Mouse (Mus musculus): ENCODE results near the gene Eva1a. TPM values are rescaled to one million over a fixed set of nuclear protein-coding genes. Genes with fewer than 3 reads are reported as not detected.

Gene Eva1a
- 1 to 10 TPM; 2.0 to 2.1 TPM for total RNA-seq (2021)
- long read RNA-seq, experiment 1, partial matches to known transcripts, result 0 of 3 reads
- long read RNA-seq, experiment 1, other reads (novel, unspliced or antisense), result 1 of 3 reads
- long read RNA-seq, experiment 2, partial matches to known transcripts, result 0 of 4 reads
- long read RNA-seq, experiment 2, other reads (novel, unspliced or antisense), result 0 of 4 reads

DNA sequence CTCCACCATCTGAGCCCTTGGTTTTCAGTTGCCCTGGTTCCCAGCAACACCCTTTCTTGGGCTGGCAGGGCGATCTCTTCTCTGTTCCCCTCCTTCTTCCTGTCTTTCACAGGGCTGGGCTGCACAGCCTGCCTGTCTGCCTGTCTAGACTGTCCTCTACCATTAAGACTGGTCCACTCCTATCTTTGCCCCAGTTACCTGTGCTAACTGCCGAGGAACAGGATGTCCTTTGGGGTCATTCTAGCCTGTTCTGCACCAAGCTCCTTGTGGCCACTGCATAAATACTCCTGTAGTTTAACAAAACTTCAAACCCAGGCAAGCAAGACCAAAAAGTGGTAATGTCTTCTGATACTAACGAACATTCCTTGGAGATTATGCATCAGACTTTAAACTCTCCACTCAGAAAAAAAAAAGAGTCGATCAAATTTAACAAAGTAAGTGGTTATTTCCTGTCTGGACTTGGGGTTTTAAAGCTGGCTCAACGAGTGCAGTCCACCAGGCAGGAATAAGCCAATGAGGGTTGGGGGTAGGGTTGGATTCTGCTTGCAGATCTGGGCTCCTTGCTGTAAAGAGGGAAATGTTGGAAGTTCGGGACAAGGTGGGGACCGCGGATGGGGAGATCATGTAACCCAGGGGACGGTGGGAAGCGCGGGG is at the start of gene Eva1a:
TSS of gene Eva1a (plus strand) at position 210 of the 654 bp plus-strand sequence.
- DNase-seq, result no peak

DNA sequence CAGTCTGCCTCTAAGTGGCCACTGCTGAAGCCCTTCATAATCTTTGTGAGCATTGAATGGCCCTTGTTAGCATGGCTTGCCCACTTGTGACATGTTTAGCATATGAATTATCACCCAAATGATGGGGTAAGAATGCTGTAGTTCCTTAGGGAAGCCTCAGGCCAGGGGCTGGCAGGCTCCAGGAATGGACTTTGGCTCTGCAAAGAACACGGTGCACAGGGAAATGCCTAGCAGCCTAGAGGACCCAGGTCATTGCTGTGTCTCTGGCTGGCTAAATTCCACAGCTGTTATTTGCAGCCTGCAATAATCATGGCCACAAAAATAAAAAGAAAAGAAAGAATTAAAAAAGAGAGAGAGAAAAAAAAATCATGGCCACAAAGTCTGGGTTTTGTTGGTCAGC is 28.5 kb upstream of the Eva1a start:
- no peak for DNase-seq

DNA sequence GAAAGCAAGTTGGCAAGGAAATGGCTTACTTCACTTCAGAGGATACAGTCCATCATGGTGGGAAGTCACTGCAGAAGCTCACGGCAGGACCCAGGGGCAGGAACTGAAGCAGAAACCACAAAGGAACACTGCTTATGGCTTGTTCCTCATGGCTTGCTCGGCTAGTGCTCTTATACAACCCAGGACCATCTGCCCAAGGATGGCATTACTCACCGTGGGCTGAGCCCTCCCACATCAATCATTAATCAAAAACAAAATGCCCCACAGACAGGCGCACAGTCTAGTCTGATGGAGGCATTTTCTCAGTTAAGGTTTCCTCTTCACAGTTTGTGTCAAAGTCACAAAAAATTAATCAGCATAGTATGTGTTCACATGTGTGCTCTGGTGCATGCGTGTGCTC is 19.8 kb upstream of the Eva1a start:
- no peak for DNase-seq

DNA sequence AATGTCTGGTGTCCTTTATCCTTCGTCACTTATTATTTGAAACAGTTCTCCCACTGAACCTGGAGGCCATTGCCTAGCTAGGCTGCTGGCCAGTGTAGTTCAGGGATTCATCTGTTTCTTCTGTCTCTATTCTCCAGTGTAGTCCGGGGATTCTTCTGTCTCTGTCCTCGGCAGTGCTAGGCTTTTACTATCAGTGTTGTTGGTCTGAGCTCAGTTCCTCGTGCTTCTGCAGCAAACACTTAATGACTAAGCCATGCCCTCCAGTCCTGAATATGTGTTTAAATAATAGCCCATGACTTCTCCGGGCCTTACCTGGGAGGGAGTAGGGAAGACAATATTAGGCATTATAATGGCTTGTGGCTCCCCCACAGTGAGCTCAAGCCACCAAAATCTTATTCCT is 19.3 kb upstream of the Eva1a start:
- DNase-seq, result no peak

DNA sequence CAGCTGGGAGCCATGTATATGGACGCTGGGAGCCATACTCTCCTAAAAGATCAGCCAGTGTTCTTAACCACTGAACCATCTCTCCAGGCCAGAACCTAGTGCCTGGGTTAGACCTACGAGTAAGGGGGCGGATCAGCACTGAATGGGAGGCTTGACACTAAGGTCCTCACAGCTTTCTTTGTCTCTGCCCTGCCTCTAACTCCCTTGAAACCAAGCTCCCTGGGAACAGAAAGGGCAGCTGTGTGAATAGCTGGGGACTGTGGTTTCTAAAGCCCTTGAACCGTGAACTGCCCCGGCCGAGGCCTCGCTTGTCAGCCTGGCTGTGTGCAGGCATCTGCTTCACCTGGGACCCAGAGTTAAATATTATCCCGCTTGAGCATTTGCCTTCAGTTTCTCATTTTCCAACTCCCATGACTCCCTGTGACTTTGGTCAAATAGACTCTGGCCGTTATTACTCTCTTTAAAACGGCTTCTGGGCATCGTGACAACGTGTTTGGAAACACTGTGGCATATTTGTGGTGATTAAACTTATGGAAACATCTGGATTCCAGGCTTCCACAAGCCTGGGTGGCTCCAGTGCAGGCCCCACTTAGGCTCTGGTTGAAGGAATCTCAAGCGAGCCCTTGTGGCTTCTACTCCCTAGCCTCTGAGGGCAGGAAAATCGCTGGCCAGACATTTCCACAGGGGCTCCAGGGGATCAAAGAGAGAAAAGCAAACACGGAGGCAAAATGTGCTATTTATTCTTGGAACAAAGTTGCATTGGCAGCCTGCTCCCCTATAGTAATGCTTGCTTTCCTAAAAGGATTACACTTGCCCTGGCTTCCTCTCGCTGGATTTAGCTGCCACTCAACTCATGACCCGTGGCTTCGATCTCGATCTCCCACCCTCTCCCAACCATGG is 11.0 kb upstream of the Eva1a start:
- peak; percentile 17 for DNase-seq

DNA sequence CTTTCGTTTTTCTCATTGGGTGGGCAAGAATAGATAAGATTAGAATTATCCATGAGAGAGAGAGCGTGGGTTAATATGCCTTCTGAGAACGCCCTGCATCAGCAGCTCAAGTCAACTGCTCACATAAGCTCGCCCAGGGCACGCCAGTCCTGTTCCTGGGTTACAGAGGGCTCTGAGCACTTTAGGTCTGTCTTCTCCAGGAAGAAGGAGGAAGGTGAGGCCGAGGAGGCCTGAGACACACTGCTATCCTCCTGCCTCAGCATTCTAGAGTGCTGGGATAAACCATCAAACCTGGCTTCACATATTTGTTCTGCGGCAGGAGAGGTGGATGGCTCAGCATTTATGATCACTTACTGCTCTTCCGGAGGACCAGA is 10.3 kb upstream of the Eva1a start:
- no peak for DNase-seq

DNA sequence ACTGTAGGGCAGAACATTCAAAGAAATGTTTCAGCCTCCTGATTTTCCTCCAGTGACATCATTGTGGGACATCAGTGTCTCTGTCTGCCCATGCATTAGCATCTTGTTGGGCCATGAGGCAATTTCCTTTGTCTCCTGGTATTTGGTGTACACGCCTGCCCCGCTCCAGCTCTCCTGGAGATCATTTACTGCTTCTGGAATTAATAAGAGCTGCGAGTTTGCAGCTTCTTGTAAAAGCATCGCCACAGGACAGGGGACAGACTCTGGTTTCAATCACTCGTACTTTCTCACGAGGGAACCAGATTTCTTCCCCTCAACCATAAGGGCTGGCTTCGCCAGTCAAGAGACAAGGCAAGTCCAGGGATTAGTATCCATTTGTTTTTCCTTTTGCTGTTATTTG is 3.6 kb upstream of the Eva1a start:
- no peak for DNase-seq

DNA sequence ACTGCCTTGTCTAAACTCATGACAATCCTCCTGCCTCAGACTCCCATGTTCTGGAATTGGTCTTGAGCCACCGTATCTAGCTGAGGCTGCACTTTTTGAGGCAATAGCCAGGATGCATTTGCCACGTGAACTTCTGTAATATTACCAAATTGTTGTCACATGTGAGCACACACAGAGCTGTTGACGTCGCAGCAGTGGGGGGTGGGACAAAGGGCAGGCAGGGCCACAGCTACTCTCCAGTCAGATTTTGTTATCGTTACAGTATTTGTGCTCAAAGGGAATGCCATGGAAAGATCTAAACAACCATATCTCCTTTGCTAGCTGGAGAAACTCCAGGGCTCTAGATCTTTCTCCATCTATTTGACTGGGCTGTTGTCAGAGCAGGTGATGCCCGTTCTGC is 1.6 kb upstream of the Eva1a start:
- no peak for DNase-seq

DNA sequence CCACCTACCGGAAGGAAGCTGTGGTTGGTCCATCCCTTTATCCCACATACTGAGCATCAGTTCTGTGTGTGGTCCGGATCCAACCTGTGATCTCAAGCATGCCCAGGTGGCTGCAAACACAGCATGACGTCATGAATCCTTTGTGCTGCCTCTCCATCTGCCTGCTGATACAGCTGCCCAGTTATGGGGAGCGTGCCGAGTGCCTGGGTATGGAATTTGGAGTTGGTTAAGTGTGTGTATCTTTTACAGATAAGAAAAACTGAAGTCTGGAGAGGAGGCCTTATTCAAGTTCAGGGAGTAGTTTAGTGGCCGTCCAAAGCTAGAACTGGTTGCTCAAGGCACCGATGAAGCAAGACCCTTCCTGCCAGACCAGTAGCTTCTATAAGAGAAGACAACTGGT is 875 bp upstream of the Eva1a start:
- DNase-seq, result no peak

DNA sequence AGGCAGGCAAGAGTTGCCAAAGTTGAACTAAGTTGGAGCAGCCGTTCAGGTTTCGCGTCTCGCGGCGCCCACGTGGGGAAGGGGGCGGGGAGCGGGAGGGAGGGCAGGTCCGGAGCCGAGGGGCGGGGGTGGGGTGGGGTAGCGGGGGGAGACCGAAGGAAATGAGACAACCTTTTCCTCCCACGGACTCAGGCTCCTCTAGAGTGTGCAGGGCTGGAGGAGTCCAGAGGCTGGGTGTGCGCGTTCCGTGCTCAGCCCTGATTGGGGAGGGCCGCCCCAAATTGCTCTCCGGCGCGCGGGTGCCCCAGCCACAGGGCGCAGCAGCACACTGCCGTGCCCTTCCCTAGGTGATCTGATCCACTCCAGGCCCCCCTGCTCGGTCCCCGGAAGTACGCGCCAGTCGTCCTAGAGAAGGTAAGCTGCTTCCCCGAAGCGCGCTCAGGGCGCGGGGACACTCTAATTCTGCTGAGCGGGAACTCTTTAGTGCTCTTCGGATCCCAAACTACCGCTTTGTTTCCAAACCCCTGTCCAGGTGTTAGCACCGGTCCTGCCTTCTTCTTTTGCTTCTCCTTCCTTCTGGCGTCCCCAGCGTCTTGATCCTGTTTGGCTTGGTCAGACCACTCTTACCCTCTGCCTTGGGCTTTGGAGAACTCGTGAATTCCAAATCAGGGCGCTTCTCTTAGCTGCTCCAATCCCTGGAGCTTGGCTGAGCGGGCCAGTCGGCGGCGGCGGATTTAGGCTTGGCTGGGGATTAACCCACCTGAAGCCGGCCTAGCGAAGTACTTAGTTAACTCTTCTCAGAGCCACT is 849 bp downstream of the Eva1a start:
- peak; percentile 27 for DNase-seq

DNA sequence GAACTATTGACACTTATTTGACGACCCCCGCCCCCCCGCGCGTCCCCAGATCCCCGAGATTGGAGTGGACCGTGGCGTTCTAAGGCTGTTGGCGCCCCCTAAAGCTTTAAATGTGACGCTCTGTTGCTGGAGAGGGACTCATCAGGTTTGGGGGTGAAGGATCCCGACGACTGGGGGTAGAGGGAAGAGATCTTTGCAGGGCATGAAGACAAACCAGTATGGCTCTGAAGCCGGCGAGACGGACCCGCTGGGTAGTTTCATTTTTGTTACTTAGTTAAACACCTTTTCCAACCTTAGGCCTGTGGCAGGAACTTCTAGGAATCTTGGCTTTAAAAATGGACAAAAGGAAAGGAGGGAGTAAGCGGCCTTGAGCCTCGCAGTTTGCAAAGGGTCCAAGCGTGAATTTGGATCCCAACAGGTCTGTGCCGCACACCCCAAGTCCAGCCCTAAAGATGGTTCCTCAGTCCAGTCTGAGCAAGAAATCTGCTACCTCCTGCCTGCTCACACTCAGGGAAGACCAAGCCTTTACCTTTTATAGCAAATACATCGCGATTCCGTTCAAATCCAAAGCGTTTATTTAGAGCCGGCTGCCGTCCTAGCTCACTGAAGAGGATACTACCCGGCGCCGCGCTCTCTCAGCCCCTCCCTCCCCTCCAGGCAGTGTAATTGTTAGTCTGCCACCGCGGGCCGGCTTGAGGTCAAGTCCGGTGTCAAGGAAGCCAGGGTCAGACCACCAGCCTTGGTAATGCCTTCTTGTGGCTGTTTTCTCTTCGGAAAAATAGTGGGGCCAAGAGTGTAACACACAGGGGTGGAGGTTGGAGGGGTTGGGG is 1.7 kb downstream of the Eva1a start:
- DNase-seq, result peak; percentile 23

DNA sequence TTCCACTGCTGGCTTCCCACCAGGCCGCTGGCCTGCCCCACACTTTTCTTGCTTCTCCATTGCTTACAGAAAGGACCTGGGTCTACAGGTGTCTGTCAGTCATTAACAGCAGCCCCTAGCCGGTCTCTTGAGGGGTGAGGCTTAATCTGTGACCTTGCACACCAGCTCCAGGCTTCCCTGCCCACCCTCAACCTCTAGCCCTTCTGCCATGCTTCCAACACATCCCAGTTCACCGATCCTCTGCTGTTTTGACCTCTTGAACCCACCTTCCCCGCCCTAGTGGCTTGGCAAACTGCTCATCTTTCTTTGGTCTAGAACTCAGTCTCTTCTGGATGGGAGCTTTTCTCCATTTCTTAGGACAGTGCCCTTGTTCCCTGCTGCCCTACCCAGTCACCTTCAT is 2.8 kb downstream of the Eva1a start:
- DNase-seq, result no peak

DNA sequence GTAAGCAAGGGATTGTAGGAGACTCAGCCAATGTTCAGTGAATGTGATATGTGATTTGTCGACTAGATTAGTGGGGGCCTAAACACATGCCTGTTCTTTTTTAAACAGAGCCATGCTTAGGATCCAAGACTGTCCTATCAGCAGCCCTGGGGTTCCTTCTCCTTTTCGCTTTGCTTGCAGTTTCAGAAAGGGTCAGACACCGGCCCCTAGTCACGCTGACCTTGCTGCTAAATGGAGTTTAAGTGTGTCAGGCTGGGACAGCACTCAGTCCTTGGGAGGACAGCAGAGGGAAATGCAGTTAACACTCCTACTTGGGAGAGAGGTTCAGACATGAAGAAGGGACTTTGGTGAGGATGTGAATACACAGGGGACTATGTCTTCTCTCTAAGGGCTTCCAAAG is 3.7 kb downstream of the Eva1a start:
- DNase-seq, result no peak

DNA sequence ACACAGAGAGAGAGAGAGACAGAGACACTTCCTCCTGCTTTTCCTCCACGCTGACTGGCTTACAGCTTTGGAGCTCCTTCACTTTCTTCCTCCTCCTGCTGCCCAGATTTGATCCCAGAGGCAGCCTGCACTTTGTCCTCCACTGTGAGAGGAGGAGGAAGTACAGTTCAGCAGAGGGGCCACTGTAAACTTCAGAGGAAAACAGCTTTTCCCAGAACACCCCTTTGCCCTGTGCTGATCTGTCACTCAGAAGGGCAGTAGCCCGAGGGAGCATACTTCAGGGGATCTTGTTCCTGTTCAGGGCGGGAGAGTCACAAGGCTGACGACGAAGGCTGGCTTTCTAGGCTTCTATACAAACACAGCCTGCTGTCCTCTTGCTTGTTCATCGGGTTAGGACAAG is 7.1 kb downstream of the Eva1a start:
- DNase-seq, result no peak

DNA sequence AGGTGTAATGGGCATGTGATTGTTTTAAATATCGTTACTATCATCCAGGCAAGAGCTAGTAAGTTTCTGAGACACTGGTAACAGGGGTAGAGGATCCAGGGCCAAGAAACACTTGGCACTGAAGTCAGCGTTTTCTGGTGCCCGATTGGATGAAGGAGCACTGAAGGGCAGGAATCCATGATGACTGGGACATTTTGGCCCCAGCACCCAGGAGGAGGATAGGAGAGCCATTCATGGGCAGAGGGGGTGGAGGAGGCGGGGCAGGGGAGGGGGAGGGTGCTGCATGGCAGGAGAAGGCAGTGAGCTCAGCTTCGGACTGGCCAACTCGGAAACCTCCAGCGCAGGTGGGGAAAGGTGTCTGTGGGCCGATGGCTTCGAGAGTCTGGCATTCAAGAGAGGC is 9.4 kb downstream of the Eva1a start:
- no peak for DNase-seq

DNA sequence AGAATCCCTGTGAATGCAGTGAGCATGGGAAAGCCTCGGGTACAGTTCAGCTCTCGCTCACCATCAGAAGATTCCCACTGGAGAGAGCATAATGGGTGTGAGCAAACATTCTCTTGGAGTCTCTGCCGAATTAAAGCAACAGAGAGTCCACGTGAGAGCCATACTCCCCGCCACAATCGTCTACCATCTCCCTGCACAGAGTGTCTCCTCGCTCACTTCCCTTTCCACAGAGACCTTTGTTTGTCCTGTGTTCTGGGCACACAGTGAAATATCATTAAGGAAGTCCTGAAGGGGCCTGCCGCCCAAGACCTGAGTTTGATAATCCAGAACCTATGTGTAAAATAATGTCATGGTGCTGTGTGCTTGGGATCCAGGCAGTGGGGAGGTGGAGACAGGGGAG is 10.7 kb downstream of the Eva1a start:
- DNase-seq, result no peak

DNA sequence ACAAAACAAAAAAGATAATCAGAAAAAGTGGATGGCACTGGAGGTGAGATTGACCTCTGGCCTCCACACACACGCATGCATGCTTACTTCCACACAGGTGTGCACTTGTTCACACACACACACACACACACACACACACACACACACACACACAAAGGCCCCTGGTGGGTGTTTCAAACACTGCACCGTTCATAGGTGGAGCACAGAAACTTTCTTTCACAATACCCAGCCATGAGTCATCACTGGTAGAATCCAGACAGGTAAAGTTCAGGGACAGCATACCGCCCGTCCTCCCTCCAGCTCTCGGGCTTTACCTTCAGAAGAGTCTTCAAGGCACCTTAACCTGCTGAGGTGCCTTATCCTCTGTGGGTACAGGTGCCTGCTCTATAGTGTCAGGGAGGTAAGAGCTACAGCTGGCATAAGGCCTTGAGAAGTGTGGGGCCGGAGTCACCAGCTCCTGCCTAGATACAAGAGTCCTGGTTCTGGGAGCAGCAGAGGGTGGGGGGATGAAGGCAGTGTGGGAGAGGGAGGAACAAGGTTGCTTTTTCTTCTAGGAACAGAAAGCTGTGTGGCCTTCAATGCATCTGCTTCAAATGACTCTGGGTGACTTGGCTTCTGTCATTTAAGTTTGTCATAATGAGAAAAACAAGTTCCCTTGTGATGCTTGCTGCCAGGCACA is 11.3 kb downstream of the Eva1a start:
- DNase-seq, result no peak

DNA sequence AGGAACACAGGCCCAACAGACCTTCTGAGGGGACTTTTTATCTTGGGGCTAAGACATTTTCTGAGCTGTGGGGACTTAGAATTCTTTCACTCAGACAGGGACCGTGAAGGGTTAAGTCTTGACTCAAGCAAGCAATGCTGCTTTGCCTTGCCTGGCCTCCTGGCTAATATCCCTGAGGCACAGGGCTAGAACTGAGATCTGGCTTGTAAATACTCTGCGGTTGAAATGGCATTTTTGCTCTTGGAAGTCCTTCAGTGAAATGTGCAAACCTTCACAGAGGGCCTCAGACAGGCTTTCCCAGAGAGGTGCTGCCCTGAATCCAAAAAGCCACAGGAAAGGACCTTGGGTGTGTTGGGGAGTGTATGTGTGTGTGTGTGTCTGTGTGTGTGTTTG is 11.9 kb downstream of the Eva1a start:
- no peak for DNase-seq

DNA sequence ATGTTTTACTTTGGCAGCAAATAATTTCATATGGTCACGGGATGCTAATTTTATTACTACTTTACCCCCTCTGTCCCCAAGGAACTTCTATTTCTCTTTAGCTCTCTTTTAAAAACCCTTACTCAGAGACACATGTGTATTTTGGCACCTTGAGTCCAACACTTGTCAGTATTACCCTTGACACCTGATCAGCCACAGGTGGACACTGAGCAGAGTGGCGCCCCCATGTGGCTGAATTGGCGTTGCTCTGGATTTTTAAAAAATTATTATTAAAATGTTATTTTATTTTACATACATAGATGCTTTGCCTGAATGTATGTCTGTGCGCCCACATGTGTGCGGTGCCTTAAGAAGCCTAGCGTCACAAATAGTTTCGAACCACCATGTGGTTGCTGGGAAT is 14.0 kb downstream of the Eva1a start:
- DNase-seq, result no peak

DNA sequence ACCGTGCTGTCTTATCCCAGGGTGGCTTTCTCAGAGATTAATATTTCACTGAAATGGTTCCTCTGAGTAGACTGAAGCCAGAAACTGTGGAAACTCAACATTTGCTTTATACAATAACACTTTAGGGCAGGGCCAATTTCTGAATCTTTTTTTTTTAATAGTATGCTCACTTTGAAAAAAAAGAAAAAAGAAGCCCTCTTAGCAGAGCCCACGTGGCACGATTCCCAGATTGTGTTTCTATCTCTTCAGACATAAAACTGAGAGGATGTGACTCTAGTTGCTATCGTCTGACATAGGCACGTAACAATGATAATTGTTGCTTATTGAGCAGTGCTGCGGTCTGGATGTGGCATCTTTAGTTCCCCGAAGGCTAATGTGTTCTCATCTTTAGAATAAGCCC is 19.1 kb downstream of the Eva1a start:
- DNase-seq, result no peak

DNA sequence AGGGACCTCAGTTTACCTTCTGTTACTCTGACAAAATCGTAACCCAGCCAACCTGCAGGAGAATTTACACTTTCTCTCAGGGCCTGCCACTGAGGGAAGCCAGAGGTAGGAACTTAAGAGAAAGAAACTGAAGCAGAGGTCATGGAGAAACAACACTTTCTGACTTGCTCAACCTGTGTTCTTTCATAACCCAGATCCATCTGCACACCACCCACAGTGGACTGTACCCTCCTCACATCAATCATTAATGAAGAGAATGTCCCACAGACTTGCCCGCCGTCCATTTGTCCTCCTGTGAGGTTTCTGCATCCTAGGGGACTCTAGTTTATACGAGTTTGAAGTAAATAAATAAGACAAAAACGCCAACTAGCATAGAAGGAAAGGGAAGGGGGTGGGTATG is 24.4 kb downstream of the Eva1a start:
- no peak for DNase-seq
